Mouse (Mus musculus) midbrain, embryonic 11.5 days (tissue): Measurements from ENCODE around the gene S100a13. TPM values are rescaled to one million over a fixed set of nuclear protein-coding genes. Genes with fewer than 3 reads are reported as not detected.

Source experiments
- ATAC-seq: fragments of 200-750 bp; cut with Nextera tagmentation; 2 replicates; pipeline ENCODE4 v1.8.0; 2017; ENCODE audit warnings: moderate TSS enrichment, moderate library complexity; ENCODE audit not compliant: low FRiP score
- DNase-seq: peaks from one replicate; pipeline ENCODE4 v3.0.0; 2015; ENCODE audit warnings: low spot score; ENCODE audit errors: missing footprints
- H3K27ac ChIP-seq: fragments of 300-500 bp; sonication (generic); 2 replicates; pipeline ENCODE4 v1.5.1; 2014; ENCODE audit warnings: low read depth, low read length
- H3K27me3 ChIP-seq: fragments of 300-500 bp; sonication (generic); 2 replicates; pipeline ENCODE4 v1.6.1; 2014; ENCODE audit warnings: mild to moderate bottlenecking, low read length, moderate library complexity, mixed read lengths; ENCODE audit not compliant: control insufficient read depth, insufficient read depth
- H3K36me3 ChIP-seq: fragments of 300-500 bp; sonication (generic); 2 replicates; pipeline ENCODE4 v1.6.1; 2014; ENCODE audit warnings: mild to moderate bottlenecking, low read length, moderate library complexity, mixed read lengths; ENCODE audit not compliant: control insufficient read depth, insufficient read depth
- H3K4me1 ChIP-seq: fragments of 300-500 bp; sonication (generic); 2 replicates; pipeline ENCODE4 v1.6.1; 2014; ENCODE audit warnings: low read length; ENCODE audit not compliant: control insufficient read depth, insufficient read depth
- H3K4me2 ChIP-seq: fragments of 300-500 bp; sonication (generic); 2 replicates; pipeline ENCODE4 v1.6.1; 2014; ENCODE audit warnings: mild to moderate bottlenecking, moderate library complexity
- H3K4me3 ChIP-seq: fragments of 300-500 bp; sonication (generic); 2 replicates; pipeline ENCODE4 v1.5.1; 2014; ENCODE audit warnings: low read depth, low read length
- H3K9ac ChIP-seq: fragments of 300-500 bp; sonication (generic); 2 replicates; pipeline ENCODE4 v1.6.1; 2014; ENCODE audit warnings: low read length
- H3K9me3 ChIP-seq: fragments of 300-500 bp; sonication (generic); 2 replicates; pipeline ENCODE4 v1.6.1; 2016; ENCODE audit warnings: low read length; ENCODE audit not compliant: control insufficient read depth
- WGBS: fragments of 180-500 bp; shearing (Covaris S2); extraction: QIAGEN DNeasy Blood & Tissue Kit; methylation state at CpG from one replicate; pipeline ENCODE4 v1.1.7; 2014; 5-methylcytosine and 5-hydroxymethylcytosine counted together
- polyA plus RNA-seq: library from polyadenylated mRNA; unstranded; fragments of >200 nt; fragmentation: Nextera tagmentation; extraction: Ambion mirVana; gene quantifications from 2 replicates; pipeline ENCODE4 v1.2.1, GENCODE M21; 2014

The S100a13 gene
- polyA plus RNA-seq, 1 experiment from 2014 or later = 14.1 TPM

DNA sequence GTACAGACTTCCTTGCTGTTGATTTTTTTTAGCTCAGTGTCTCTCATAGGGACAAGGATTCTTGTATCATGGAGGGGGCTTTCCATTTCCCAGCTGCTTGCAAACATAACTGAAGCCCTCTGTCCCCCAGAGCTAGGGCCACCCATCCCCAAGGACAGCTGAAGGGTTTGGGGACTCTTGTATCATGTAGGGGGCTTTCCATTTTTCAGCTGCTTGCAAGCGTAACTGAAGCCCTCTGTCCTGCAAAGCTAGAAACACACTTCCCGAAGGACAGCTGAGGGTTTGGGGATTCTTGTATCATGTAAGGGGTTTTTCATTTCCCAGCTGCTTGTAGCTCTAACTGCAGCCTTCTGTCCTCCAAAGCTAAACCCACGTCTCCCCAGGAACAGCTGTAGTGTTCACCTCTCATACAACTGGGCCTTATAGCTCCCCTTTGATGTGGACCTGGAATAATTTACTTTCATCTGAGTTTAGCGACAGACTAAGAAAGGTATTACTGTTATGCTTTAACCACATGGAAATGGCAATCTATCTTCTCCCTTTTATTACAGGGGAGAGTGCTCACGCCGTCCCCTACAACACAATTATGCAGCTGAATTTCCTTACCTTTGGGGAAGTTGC lies 45.9 kb downstream of the S100a13 start, which contains the start of gene S100a3:
Gene S100a3 (plus strand): TSS at position 571 of the 621 bp plus-strand sequence.
- H3K4me1 ChIP-seq = no peaks in the 10 kb centered on the region
- DNase-seq = no peak
- no peaks in the 10 kb centered on the region for H3K36me3 ChIP-seq
- H3K9ac ChIP-seq = no peak within 1 kb of the TSS
- H3K27me3 ChIP-seq = no peaks in the 10 kb centered on the region
- H3K27ac ChIP-seq = no peak within 1 kb of the TSS
- no peak within 1 kb of the TSS for H3K4me3 ChIP-seq
- 84% methylated on average over 6 of the region's 6 CpGs for WGBS
- H3K9me3 ChIP-seq = no peaks in the 10 kb centered on the region
- no peak for ATAC-seq
- H3K4me2 ChIP-seq = no peak within 1 kb of the TSS

Other genes with a start within 250 kb of the S100a13 start
- 3.8 and 4.0 TPM in 2 replicates for gene Dennd4b, start 249.2 kb upstream of the S100a13 start, polyA plus RNA-seq
- 10.4 TPM in 2 replicates for gene Gatad2b, start 221.3 kb upstream of the S100a13 start, polyA plus RNA-seq
- 9.3 and 10.0 TPM in 2 replicates for gene Slc27a3, start 124.5 kb upstream of the S100a13 start, polyA plus RNA-seq
- 34.4 and 34.7 TPM in 2 replicates for gene Ints3, start 80.8 kb upstream of the S100a13 start, polyA plus RNA-seq
- 2.4 and 2.7 TPM in 2 replicates for gene Npr1, start 48.6 kb upstream of the S100a13 start, polyA plus RNA-seq
- gene Ilf2, start 38.3 kb upstream of the S100a13 start, polyA plus RNA-seq = 338 and 369 TPM in 2 replicates
- gene Snapin, start 23.4 kb upstream of the S100a13 start, polyA plus RNA-seq = 70.9 and 77.2 TPM in 2 replicates
- 138 and 146 TPM in 2 replicates for gene Chtop, start 4.9 kb upstream of the S100a13 start, polyA plus RNA-seq
- 6.9 and 8.0 TPM in 2 replicates for gene S100a1, start within 50 bp of the S100a13 start, polyA plus RNA-seq
- gene S100a14, start 12.4 kb downstream of the S100a13 start, polyA plus RNA-seq = not detected in 2 replicates
- 37.2 and 40.0 TPM in 2 replicates for gene S100a16, start 22.8 kb downstream of the S100a13 start, polyA plus RNA-seq
- gene S100a3, start 46.1 kb downstream of the S100a13 start, polyA plus RNA-seq = not detected in 2 replicates
- gene S100a2, start 75.8 kb downstream of the S100a13 start, polyA plus RNA-seq = not detected in 2 replicates
- not detected in 2 replicates for gene Gm42674, start 87.5 kb downstream of the S100a13 start, polyA plus RNA-seq
- 0.34 and 0.50 TPM in 2 replicates for gene S100a4, start 89.3 kb downstream of the S100a13 start, polyA plus RNA-seq
- not detected in 2 replicates for gene S100a5, start 94.1 kb downstream of the S100a13 start, polyA plus RNA-seq
- gene S100a6, start 98.4 kb downstream of the S100a13 start, polyA plus RNA-seq = 24.5 and 25.1 TPM in 2 replicates
- gene S100a7a, start 139.6 kb downstream of the S100a13 start, polyA plus RNA-seq = not detected in 2 replicates
- 2.0 and 2.8 TPM in 2 replicates for gene S100a8, start 154.5 kb downstream of the S100a13 start, polyA plus RNA-seq
- gene S100a9, start 181.3 kb downstream of the S100a13 start, polyA plus RNA-seq = 1.5 and 2.0 TPM in 2 replicates
- not detected in 2 replicates for gene Pglyrp4, start 212.5 kb downstream of the S100a13 start, polyA plus RNA-seq